Mouse (Mus musculus) liver, embryonic 11.5 days (tissue): ENCODE measurements around the gene Prx. TPM values are rescaled to one million over a fixed set of nuclear protein-coding genes. Genes with fewer than 3 reads are reported as not detected.
"Not testable (repeated sequence)": the region's sequence is repeated elsewhere in the genome, so short reads cannot be mapped to it uniquely, and the experiment has no call there.

Experiments
- ATAC-seq: fragments of 200-750 bp; cut with Nextera tagmentation; replicated peaks from 2 replicates; pipeline ENCODE4 v1.8.0; 2017; ENCODE audit warnings: moderate number of reproducible peaks, mild to moderate bottlenecking, moderate TSS enrichment, moderate library complexity; ENCODE audit not compliant: low FRiP score
- DNase-seq: peaks from one replicate; pipeline ENCODE4 v3.0.0-alpha.2; 2017; ENCODE audit warnings: low spot score
- H3K27ac ChIP-seq: fragments of 300-500 bp; sonication (generic); 2 replicates; pipeline ENCODE4 v1.5.1; 2014; ENCODE audit warnings: mild to moderate bottlenecking, low read depth, low read length, control low read depth
- H3K27me3 ChIP-seq: fragments of 300-500 bp; sonication (generic); replicated peaks from 2 replicates; pipeline ENCODE4 v1.6.1; 2014; ENCODE audit warnings: low read length, mixed read lengths; ENCODE audit not compliant: control insufficient read depth, insufficient read depth
- H3K36me3 ChIP-seq: fragments of 300-500 bp; sonication (generic); 2 replicates; pipeline ENCODE4 v1.6.1; 2014; ENCODE audit warnings: mild to moderate bottlenecking, low read length, moderate library complexity, mixed read lengths; ENCODE audit not compliant: control insufficient read depth, insufficient read depth
- H3K4me1 ChIP-seq: fragments of 300-500 bp; sonication (generic); replicated peaks from 2 replicates; pipeline ENCODE4 v1.6.1; 2014; ENCODE audit warnings: low read length, mixed read lengths; ENCODE audit not compliant: control insufficient read depth, insufficient read depth
- H3K4me2 ChIP-seq: fragments of 300-500 bp; sonication (generic); 2 replicates; pipeline ENCODE4 v1.6.1; 2014; ENCODE audit warnings: mild to moderate bottlenecking, control low read depth, moderate library complexity
- H3K4me3 ChIP-seq: fragments of 300-500 bp; sonication (generic); 2 replicates; pipeline ENCODE4 v1.5.1; 2014; ENCODE audit warnings: low read depth, low read length, control low read depth
- H3K9ac ChIP-seq: fragments of 300-500 bp; sonication (generic); 2 replicates; pipeline ENCODE4 v1.6.1; 2014; ENCODE audit warnings: low read depth, low read length, control low read depth
- H3K9me3 ChIP-seq: fragments of 300-500 bp; sonication (generic); 2 replicates; pipeline ENCODE4 v1.6.1; 2016; ENCODE audit warnings: low read length, inconsistent platforms, mixed read lengths; ENCODE audit not compliant: control insufficient read depth
- WGBS: fragments of 180-500 bp; shearing (Covaris S2); extraction: QIAGEN DNeasy Blood & Tissue Kit; methylation state at CpG from one replicate; pipeline ENCODE4 v1.1.7; 2014; 5-methylcytosine and 5-hydroxymethylcytosine counted together
- polyA plus RNA-seq: library from polyadenylated mRNA; unstranded; fragments of >200 nt; fragmentation: Nextera tagmentation; extraction: Ambion mirVana; gene quantifications from 2 replicates; pipeline ENCODE4 v1.2.1, GENCODE M21; 2014

Gene Prx
- polyA plus RNA-seq, 1 experiment from 2014 or later: 0.80 TPM

DNA sequence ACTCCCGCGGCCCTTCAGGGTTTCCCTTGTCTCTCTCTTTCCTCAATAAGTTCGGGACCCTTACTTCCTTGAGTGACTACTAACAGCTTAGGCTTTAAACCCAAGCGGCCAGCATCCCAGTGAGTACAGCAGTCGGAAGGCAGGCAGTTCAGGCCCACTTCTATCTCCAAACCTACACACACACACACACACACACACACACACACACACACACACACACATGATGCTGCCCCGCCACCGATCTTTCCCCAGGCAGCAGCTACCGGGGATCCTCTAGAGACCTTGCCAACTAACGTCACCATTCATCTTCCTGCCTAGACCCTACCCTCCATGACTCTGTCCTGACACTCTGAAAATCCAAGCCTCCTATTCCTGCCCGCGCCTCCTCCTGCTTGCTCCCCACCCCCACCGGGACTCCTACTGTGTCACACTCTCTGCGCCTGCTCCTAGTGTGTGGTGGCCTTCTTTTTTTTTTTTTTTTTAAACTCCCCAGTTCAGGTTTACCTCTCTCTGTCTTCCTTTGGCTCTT, 11.3 kb upstream of the Prx start:
- Histone ChIP-seq H3K36me3 (peaks cover 8% of the 10 kb centered on the region; the same call in 1 of the 2 replicates), H3K4me3 (peak overlapping the region; percentile 84), H3K4me1 (peaks cover 40% of the 10 kb centered on the region), H3K9me3 (no peaks in the 10 kb centered on the region), H3K27ac (peak overlapping the region; percentile 97), H3K9ac (peak overlapping the region; percentile 86), H3K4me2 (peak overlapping the region; percentile 94), H3K27me3 (no peaks in the 10 kb centered on the region)
- ATAC-seq (no peak), DNase-seq (no peak)
- under 1% methylated on average over 13 of the region's 13 CpGs for WGBS

DNA sequence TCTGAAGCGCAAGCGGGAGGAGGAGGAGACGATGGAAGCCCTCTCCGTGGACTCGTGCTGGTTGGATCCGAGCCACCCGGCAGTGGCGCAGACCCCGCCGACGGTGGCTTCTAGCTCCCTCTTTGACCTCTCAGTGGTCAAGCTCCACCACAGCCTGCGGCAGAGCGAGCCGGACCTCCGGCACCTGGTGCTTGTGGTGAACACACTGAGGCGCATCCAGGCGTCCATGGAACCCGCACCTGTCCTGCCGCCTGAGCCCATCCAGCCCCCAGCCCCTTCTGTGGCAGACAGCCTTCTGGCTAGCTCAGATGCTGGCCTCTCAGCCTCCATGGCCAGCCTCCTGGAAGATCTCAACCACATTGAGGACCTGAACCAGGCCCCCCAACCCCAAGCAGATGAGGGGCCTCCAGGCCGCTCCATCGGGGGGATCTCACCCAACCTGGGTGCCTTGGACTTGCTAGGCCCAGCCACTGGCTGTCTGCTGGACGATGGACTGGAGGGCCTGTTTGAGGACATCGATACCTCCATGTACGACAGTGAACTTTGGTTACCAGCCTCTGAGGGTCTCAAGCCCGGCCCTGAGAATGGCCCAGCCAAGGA, 9.8 kb upstream of the Prx start:
- no peaks in the 10 kb centered on the region for H3K27me3 ChIP-seq
- 91% methylated on average over 25 of the region's 25 CpGs for WGBS
- peak overlapping the region; percentile 78 for H3K4me2 ChIP-seq
- peak overlapping the region; percentile 96; the same call in 1 of the 2 replicates for H3K27ac ChIP-seq
- H3K4me1 ChIP-seq: peaks cover 40% of the 10 kb centered on the region
- no peak overlapping the region for H3K4me3 ChIP-seq
- H3K9ac ChIP-seq: peak overlapping the region; percentile 68; the same call in 1 of the 2 replicates
- DNase-seq (no peak), ATAC-seq (no peak)
- no peaks in the 10 kb centered on the region for H3K9me3 ChIP-seq
- peaks cover 8% of the 10 kb centered on the region; the same call in 1 of the 2 replicates for H3K36me3 ChIP-seq

DNA sequence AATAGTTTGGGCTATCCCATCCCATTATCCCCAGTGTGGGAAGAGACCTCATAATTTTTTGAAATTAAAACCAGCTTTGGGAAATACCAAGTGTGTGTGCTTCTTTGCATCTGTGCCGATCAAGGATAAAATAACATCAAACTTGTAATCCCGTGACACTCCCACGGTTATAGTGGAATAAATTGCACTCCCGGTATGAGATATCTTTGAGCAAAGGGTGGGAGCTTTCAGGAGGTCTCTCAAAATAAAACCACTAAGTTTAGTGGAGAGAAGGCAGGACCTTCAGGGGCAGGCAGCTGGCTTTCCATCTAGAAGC, 8.9 kb upstream of the Prx start:
- no peak for ATAC-seq
- peaks cover 40% of the 10 kb centered on the region for H3K4me1 ChIP-seq
- H3K27ac ChIP-seq: peak overlapping the region; percentile 96
- DNase-seq: no peak
- peaks cover 8% of the 10 kb centered on the region; the same call in 1 of the 2 replicates for H3K36me3 ChIP-seq
- H3K4me2 ChIP-seq: peak overlapping the region; percentile 78
- H3K4me3 ChIP-seq: peak overlapping the region; percentile 53
- H3K9ac ChIP-seq: peak overlapping the region; percentile 68
- WGBS: 31% methylated on average over 4 of the region's 4 CpGs
- no peaks in the 10 kb centered on the region for H3K27me3 ChIP-seq
- no peaks in the 10 kb centered on the region for H3K9me3 ChIP-seq

DNA sequence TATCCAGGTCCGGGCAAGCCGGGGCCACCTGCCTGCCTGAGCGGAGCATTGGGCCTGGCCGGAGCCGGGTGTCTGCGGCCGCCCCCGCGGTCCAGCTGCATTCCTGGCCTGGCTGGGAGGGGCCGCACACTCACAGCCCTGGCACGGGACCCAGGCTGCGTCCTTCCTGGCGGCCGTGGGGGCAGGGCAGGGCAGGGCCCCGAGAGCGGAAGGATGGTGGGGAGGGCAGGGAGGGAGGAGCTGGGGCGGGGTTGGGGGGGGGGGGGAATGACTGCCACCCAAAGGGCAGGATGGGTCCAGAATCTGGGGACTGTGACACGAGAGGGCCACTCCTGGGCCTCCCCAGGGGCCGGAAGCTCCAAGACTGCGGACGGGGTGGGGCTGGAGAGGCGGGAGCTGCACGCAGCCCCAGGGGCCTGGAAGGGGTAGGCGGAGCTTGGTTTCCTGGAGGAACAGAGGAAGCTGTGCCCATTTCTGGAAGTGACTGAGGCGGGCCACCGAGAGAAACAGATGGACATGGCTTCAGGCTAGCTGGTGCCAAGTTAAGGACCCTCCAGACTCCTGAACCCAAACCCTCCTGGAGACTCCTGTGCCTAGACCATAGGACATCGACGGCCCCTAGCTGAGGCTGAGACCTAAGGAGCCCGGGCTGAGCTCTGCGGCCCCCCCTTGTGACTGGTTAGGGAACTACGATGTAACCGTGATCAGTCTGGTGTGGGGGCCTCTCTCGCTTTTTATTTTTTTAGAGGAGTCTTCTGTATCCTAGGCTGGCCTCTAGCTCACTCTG, 8.4 kb upstream of the Prx start:
- ATAC-seq: peak; percentile 88
- no peaks in the 10 kb centered on the region for H3K9me3 ChIP-seq
- H3K4me3 ChIP-seq: peak overlapping the region; percentile 53
- H3K27ac ChIP-seq: peak overlapping the region; percentile 96
- H3K4me2 ChIP-seq: peak overlapping the region; percentile 78
- H3K36me3 ChIP-seq: peaks cover 8% of the 10 kb centered on the region; the same call in 1 of the 2 replicates
- peak overlapping the region; percentile 68 for H3K9ac ChIP-seq
- under 1% methylated on average over 31 of the region's 33 CpGs for WGBS
- DNase-seq: peak; percentile 95
- no peaks in the 10 kb centered on the region for H3K27me3 ChIP-seq
- peaks cover 38% of the 10 kb centered on the region for H3K4me1 ChIP-seq

DNA sequence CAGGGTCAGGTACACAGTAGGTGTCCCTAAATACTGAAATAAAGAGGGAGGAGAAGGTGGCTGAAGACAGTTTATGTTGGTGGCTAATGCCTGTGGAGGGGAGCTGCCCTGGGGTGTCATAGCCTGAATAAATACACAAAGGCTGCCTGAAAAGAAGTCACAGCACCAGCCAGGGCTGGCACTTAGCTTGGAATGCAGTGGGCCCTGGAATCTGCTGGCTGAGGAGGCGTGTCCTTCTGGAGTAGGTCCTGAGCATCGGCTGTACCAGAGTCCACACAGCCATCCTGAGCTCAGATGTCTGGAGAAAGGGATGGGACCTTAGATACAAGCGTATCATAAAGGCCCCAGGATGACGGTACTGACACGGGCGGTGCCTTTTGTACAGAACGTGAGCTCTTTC, 7.3 kb upstream of the Prx start:
- DNase-seq: no peak
- H3K36me3 ChIP-seq: peaks cover 8% of the 10 kb centered on the region; the same call in 1 of the 2 replicates
- H3K27ac ChIP-seq: peak overlapping the region; percentile 96
- H3K27me3 ChIP-seq: no peaks in the 10 kb centered on the region
- no peaks in the 10 kb centered on the region for H3K9me3 ChIP-seq
- peak overlapping the region; percentile 68 for H3K9ac ChIP-seq
- H3K4me1 ChIP-seq: peaks cover 37% of the 10 kb centered on the region
- 0 out of 2 replicates have a peak overlapping the region, but pooled peaks have one; percentile 53 for H3K4me3 ChIP-seq
- 73% methylated on average over 7 of the region's 7 CpGs for WGBS
- ATAC-seq: no peak
- H3K4me2 ChIP-seq: peak overlapping the region; percentile 78

DNA sequence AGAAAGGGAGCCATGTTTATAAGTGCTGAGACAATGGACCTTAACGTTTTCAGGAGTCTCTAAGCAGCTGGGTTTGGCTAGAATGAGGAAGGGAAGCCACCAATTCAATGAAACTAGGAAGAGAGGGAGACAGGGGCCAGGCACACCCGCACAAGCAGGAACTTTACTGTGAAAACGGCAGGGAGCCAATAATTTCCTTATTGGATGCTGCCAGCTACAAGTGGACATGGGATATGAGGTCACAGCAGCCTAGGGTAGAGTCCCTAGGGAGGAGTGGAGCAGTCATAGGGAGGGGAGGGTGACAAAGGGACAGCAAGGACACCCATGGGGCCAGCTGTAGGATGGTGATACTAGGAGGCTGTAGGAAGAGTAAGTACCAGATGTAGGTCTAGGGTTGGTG, 6.1 kb upstream of the Prx start:
- peaks cover 8% of the 10 kb centered on the region; the same call in 1 of the 2 replicates for H3K36me3 ChIP-seq
- H3K27me3 ChIP-seq: no peaks in the 10 kb centered on the region
- 56% methylated on average over 3 of the region's 3 CpGs for WGBS
- H3K4me3 ChIP-seq: no peak overlapping the region
- no peak overlapping the region for H3K4me2 ChIP-seq
- peaks cover 41% of the 10 kb centered on the region for H3K4me1 ChIP-seq
- ATAC-seq (no peak), DNase-seq (no peak)
- no peak overlapping the region for H3K9ac ChIP-seq
- no peak overlapping the region for H3K27ac ChIP-seq
- no peaks in the 10 kb centered on the region for H3K9me3 ChIP-seq

- no peak overlapping the region for H3K4me3 ChIP-seq
- no peaks in the 10 kb centered on the region for H3K27me3 ChIP-seq
- H3K4me2 ChIP-seq: no peak overlapping the region
- H3K36me3 ChIP-seq: peaks cover 8% of the 10 kb centered on the region; the same call in 1 of the 2 replicates
- H3K9ac ChIP-seq: no peak overlapping the region
- no peak overlapping the region for H3K27ac ChIP-seq
- H3K9me3 ChIP-seq: no peaks in the 10 kb centered on the region
- 86% methylated on average over 5 of the region's 5 CpGs for WGBS
- DNase-seq (no peak), ATAC-seq (no peak)
- peaks cover 36% of the 10 kb centered on the region for H3K4me1 ChIP-seq
These were observed 5.7 kb upstream of the Prx start for GRCm38 (mm10) chr7:27493450-27493849.

DNA sequence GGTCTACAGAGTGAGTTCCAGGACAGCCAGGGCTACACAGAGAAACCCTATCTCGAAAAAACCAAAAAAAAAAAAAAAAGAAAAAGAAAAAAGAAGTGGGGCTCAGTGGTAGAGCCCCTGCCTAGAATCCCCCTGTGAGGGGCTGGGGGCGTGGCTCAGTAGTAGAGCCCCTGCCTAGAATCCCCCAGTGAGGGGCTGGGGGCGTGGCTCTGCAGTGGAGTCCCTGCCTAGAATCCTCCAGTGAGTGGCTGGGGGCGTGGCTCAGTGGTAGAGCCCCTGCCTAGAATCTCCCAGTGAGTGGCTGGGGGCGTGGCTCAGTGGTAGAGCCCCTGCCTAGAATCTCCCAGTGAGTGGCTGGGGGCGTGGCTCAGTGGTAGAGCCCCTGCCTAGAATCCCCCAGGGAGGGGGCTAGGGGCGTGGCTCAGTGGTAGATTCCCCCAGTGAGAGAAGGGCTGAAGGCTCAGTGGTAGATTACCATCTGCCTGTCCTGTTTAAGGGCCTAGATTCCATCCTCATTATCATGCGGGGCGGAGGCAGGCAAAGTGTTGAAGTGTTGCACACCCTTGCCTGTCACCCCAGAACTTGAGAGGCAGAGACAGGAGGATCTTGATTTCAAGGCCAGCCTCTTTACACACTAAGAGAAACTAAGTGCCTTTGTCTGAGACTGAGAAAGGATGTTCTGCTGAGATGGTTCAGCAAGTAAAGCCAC, 4.3 kb upstream of the Prx start:
- not testable (repeated sequence) for DNase-seq, H3K9ac ChIP-seq, H3K4me3 ChIP-seq, H3K4me2 ChIP-seq, H3K27ac ChIP-seq, H3K36me3 ChIP-seq, H3K9me3 ChIP-seq, ATAC-seq, H3K27me3 ChIP-seq
- 82% methylated on average over 9 of the region's 9 CpGs for WGBS
- peaks cover 24% of the 10 kb centered on the region for H3K4me1 ChIP-seq
